Mouse (Mus musculus): ENCODE measurements around the gene Ralgapa2. TPM values are rescaled to one million over a fixed set of nuclear protein-coding genes. Genes with fewer than 3 reads are reported as not detected.

Ralgapa2 gene
- total and polyA plus RNA-seq, 3 experiments, result 9.2 to 9.6 TPM; not detected in 1

DNA sequence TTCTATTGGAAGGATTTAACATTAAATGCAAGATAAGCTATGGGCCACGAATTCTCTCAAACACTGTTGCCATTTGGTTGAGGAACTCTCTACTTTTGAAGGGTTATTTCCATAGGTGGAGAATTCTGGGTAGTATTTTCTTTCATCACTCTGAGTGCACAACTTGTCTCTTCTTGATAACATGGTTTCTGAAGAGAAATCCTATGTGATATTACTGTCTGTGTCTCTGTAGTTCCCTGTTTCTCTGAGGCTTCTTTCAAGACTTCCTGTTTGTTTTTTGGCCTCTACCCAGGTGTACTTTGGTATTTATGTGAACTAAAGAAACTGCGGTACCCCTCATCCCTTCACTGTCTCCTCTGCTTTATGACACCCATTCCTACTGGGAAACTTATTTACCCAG is 190.1 kb downstream of the Ralgapa2 start:
- peak; percentile 59 to 77 for TF ChIP-seq EP300 (IDR thresholded peaks at IDR 0.05; ENCODE audit: low read depth in 1 of 2, low read length in 2 of 2)
- peak; percentile 53; the same call in 1 of the 2 replicates for TF ChIP-seq GATA1 (IDR thresholded peaks at IDR 0.05; ENCODE audit: low read depth, low read length)
- peak; percentile 55; the same call in 1 of the 2 replicates for TF ChIP-seq TCF12 (IDR thresholded peaks at IDR 0.05; ENCODE audit: low read depth, low read length)
- TF ChIP-seq SIN3A (IDR thresholded peaks at IDR 0.05; ENCODE audit: low read length), result no peak
- peak; percentile 28; the same call in 1 of the 2 replicates for TF ChIP-seq MYC (IDR thresholded peaks at IDR 0.05; ENCODE audit: low read depth, low read length)
- TF ChIP-seq RCOR1 (IDR thresholded peaks at IDR 0.05; ENCODE audit: low read depth, low read length), result 0 out of 2 replicates have a peak, but pooled peaks have one; percentile 25
- no peak for TF ChIP-seq POLR2AphosphoS2 (IDR thresholded peaks at IDR 0.05; ENCODE audit: low read length)
- no peak for TF ChIP-seq CHD2 (IDR thresholded peaks at IDR 0.05; ENCODE audit: low read length)
- no peak for TF ChIP-seq KAT2A (conservative IDR thresholded peaks at IDR 0.05; ENCODE audit: low read depth, low read length)
- peak; percentile 47; the same call in 1 of the 2 replicates for TF ChIP-seq ELF1 (IDR thresholded peaks at IDR 0.05; ENCODE audit: low read depth, low read length)
- TF ChIP-seq ETS1 (IDR thresholded peaks at IDR 0.05; ENCODE audit: low read depth, low read length), result peak; percentile 33; the same call in 1 of the 2 replicates
- TF ChIP-seq MAX (IDR thresholded peaks at IDR 0.05; ENCODE audit: low read length), result no peak
- H3K4me1 ChIP-seq (ENCODE audit: control insufficient read depth in 1 of 2, insufficient read depth in 2 of 2, low read length in 2 of 2), result peaks cover 0 to 5% of the 10 kb centered on the region in 2 experiments; a peak in 2 of 4 replicates
- peak overlapping the region; percentile 89 for H3K27ac ChIP-seq (ENCODE audit: control insufficient read depth, low read depth, low read length)
- H3K27me3 ChIP-seq (ENCODE audit: control insufficient read depth in 1 of 2, insufficient read depth in 2 of 2, low read length in 2 of 2), result no peaks in the 10 kb centered on the region
- peak overlapping the region; percentile 48 for H3K9ac ChIP-seq (ENCODE audit: control insufficient read depth, low read depth, low read length, poor library complexity, severe bottlenecking)
- peaks cover 0 to 15% of the 10 kb centered on the region in 2 experiments; a peak in 2 of 4 replicates for H3K36me3 ChIP-seq (ENCODE audit: control insufficient read depth in 1 of 2, insufficient read depth in 2 of 2, low read length in 2 of 2)
- H3K9me3 ChIP-seq (replicated peaks; ENCODE audit: insufficient read depth, low read length), result no peaks in the 10 kb centered on the region
- H3K79me2 ChIP-seq (ENCODE audit: control insufficient read depth, insufficient read depth, low read length, poor library complexity), result no peaks in the 10 kb centered on the region
- peak; percentile 79 for DNase-seq (ENCODE audit: low read depth, low spot score)
- H3K4me3 ChIP-seq (ENCODE audit: control insufficient read depth in 1 of 2, insufficient read depth in 1 of 2, low read depth in 2 of 2, low read length in 2 of 2), result no peak overlapping the region

DNA sequence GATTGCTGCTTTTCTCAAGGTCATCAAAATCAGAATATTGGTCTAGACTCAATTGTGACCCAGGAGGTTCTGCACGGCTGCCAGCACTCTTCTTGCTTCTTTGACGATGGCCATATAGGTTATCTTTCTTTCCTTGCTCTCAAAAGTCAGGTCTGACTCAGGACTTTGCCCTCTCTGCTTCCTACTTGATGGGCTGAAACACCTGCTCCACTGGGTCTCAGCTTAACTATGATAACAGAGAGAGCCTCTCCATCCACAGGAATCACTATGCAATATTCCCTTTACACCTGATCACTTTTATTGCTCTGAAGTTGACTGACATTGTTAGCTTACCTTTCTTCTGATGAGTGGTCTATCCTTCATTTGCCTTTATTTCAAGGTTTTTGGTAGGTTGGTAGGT is 191.5 kb downstream of the Ralgapa2 start:
- TF ChIP-seq ETS1 (IDR thresholded peaks at IDR 0.05; ENCODE audit: low read depth, low read length), result no peak
- TF ChIP-seq UBTF (IDR thresholded peaks at IDR 0.05; ENCODE audit: borderline replicate concordance, insufficient read depth, low read depth, low read length), result no peak
- no peak for TF ChIP-seq MAFK (IDR thresholded peaks at IDR 0.05; ENCODE audit: borderline replicate concordance, low read depth, low read length)
- no peak for TF ChIP-seq RCOR1 (IDR thresholded peaks at IDR 0.05; ENCODE audit: low read depth, low read length)
- no peak for TF ChIP-seq JUND (IDR thresholded peaks at IDR 0.05; ENCODE audit: low read depth, low read length)
- TF ChIP-seq MXI1 (IDR thresholded peaks at IDR 0.05; ENCODE audit: low read depth, low read length), result no peak
- no peak for TF ChIP-seq HCFC1 (IDR thresholded peaks at IDR 0.05; ENCODE audit: low read depth, low read length)
- TF ChIP-seq GABPA (IDR thresholded peaks at IDR 0.05; ENCODE audit: low read depth, low read length), result no peak
- no peak overlapping the region for H3K4me3 ChIP-seq (ENCODE audit: control insufficient read depth in 1 of 2, insufficient read depth in 1 of 2, low read depth in 2 of 2, low read length in 2 of 2)
- H3K79me2 ChIP-seq (ENCODE audit: control insufficient read depth, insufficient read depth, low read length, poor library complexity), result no peaks in the 10 kb centered on the region
- H3K9ac ChIP-seq (ENCODE audit: control insufficient read depth, low read depth, low read length, poor library complexity, severe bottlenecking), result no peak overlapping the region
- peaks cover 0 to 15% of the 10 kb centered on the region in 2 experiments; a peak in 2 of 4 replicates for H3K36me3 ChIP-seq (ENCODE audit: control insufficient read depth in 1 of 2, insufficient read depth in 2 of 2, low read length in 2 of 2)
- peaks cover 0 to 5% of the 10 kb centered on the region in 2 experiments; a peak in 2 of 4 replicates for H3K4me1 ChIP-seq (ENCODE audit: control insufficient read depth in 1 of 2, insufficient read depth in 2 of 2, low read length in 2 of 2)
- H3K27ac ChIP-seq (ENCODE audit: control insufficient read depth, low read depth, low read length), result no peak overlapping the region
- no peak for DNase-seq (ENCODE audit: low read depth, low spot score)
- no peaks in the 10 kb centered on the region for H3K9me3 ChIP-seq (replicated peaks; ENCODE audit: insufficient read depth, low read length)
- no peaks in the 10 kb centered on the region for H3K27me3 ChIP-seq (ENCODE audit: control insufficient read depth in 1 of 2, insufficient read depth in 2 of 2, low read length in 2 of 2)
